Mouse (Mus musculus) forebrain, embryonic 11.5 days (tissue): Measurements from ENCODE around the gene Rmdn2. TPM values are rescaled to one million over a fixed set of nuclear protein-coding genes. Genes with fewer than 3 reads are reported as not detected.

Experiments used
- ATAC-seq: fragments of 200-750 bp; cut with Nextera tagmentation; replicated peaks from 2 replicates; pipeline ENCODE4 v1.8.0; 2017; ENCODE audit warnings: moderate TSS enrichment; ENCODE audit not compliant: low FRiP score
- DNase-seq: peaks from one replicate; pipeline ENCODE4 v3.0.0-alpha.2; 2017; ENCODE audit warnings: low spot score
- H3K27ac ChIP-seq: fragments of 300-500 bp; sonication (generic); 2 replicates; pipeline ENCODE4 v1.5.1; 2014; ENCODE audit warnings: low read depth, low read length
- H3K27me3 ChIP-seq: fragments of 300-500 bp; sonication (generic); 2 replicates; pipeline ENCODE4 v1.6.1; 2014; ENCODE audit warnings: mild to moderate bottlenecking, low read length, mixed read lengths; ENCODE audit not compliant: control insufficient read depth, insufficient read depth
- H3K36me3 ChIP-seq: fragments of 300-500 bp; sonication (generic); 2 replicates; pipeline ENCODE4 v1.6.1; 2014; ENCODE audit warnings: mild to moderate bottlenecking, low read length, moderate library complexity, mixed read lengths; ENCODE audit not compliant: control insufficient read depth, insufficient read depth
- H3K4me1 ChIP-seq: fragments of 300-500 bp; sonication (generic); replicated peaks from 2 replicates; pipeline ENCODE4 v1.6.1; 2014; ENCODE audit warnings: low read length, mixed read lengths; ENCODE audit not compliant: control insufficient read depth, insufficient read depth
- H3K4me2 ChIP-seq: fragments of 300-500 bp; sonication (generic); 2 replicates; pipeline ENCODE4 v1.6.1; 2014; ENCODE audit warnings: low read depth, mild to moderate bottlenecking, low read length, moderate library complexity, mixed read lengths; ENCODE audit not compliant: severe bottlenecking
- H3K4me3 ChIP-seq: fragments of 300-500 bp; sonication (generic); 2 replicates; pipeline ENCODE4 v1.5.1; 2014; ENCODE audit warnings: low read depth, low read length
- H3K9ac ChIP-seq: fragments of 300-500 bp; sonication (generic); 2 replicates; pipeline ENCODE4 v1.6.1; 2014; ENCODE audit warnings: low read length
- H3K9me3 ChIP-seq: fragments of 300-500 bp; sonication (generic); 2 replicates; pipeline ENCODE4 v1.6.1; 2016; ENCODE audit warnings: low read length, mixed read lengths; ENCODE audit not compliant: control insufficient read depth
- WGBS: fragments of 180-500 bp; shearing (Covaris S2); extraction: QIAGEN DNeasy Blood & Tissue Kit; methylation state at CpG from one replicate; pipeline ENCODE4 v1.1.7; 2014; 5-methylcytosine and 5-hydroxymethylcytosine counted together
- polyA plus RNA-seq: library from polyadenylated mRNA; unstranded; fragments of >200 nt; fragmentation: Nextera tagmentation; extraction: Ambion mirVana; gene quantifications from 2 replicates; pipeline ENCODE4 v1.2.1, GENCODE M21; 2014

Gene Rmdn2
- polyA plus RNA-seq, 1 experiment from 2014 or later: 4.8 TPM

DNA sequence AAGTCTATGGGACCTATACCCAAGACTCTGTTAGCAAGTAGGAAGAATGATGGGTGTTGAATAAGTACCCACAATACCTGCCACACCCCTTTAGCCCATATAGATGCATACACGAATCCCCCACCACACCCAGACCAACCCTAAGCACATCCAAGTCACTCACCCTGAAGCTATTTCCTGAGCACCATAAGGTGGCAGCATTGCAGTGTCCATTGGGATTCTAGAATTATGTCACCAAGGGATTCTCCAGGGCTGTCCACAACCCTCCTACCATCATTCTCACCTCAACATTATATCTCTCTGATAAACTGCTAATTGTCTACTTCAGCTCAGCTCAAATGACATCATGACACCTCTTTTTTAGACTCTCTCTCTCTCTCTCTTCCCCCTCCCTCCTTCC, 87.5 kb downstream of the Rmdn2 start:
- H3K9ac ChIP-seq: no peak overlapping the region
- no peak overlapping the region for H3K4me2 ChIP-seq
- no peak for ATAC-seq
- H3K4me1 ChIP-seq: no peaks in the 10 kb centered on the region
- DNase-seq: no peak
- WGBS: 31% methylated on average over 1 of the region's 1 CpGs
- no peak overlapping the region for H3K27ac ChIP-seq
- no peak overlapping the region for H3K4me3 ChIP-seq
- H3K9me3 ChIP-seq: no peaks in the 10 kb centered on the region
- no peaks in the 10 kb centered on the region for H3K36me3 ChIP-seq
- no peaks in the 10 kb centered on the region for H3K27me3 ChIP-seq

DNA sequence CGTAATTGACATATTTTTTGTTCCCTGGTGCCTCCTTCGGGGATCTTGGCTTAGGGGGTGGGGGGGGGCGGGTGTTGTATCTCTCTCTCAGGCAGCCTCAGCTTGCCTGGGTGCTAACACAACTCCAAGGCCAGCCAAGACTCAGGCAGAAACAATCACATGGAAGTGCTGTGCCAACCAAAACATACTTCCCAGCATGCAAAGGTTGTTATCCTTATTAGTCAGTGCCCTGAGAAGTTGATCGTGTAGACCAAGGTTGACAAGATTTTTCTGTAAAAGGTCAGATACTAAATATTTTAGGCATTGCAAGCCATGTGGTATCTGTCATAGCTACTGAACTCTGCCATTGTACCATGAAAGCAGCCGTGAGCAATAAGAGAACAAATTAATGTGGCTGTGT, 89.2 kb downstream of the Rmdn2 start:
- Histone ChIP-seq H3K9me3 (no peaks in the 10 kb centered on the region), H3K36me3 (no peaks in the 10 kb centered on the region), H3K4me2 (no peak overlapping the region), H3K27me3 (no peaks in the 10 kb centered on the region; the same call in 1 of the 2 replicates), H3K9ac (no peak overlapping the region), H3K4me3 (no peak overlapping the region), H3K27ac (no peak overlapping the region), H3K4me1 (no peaks in the 10 kb centered on the region)
- ATAC-seq (no peak), DNase-seq (no peak)
- WGBS: 89% methylated on average over 5 of the region's 5 CpGs

DNA sequence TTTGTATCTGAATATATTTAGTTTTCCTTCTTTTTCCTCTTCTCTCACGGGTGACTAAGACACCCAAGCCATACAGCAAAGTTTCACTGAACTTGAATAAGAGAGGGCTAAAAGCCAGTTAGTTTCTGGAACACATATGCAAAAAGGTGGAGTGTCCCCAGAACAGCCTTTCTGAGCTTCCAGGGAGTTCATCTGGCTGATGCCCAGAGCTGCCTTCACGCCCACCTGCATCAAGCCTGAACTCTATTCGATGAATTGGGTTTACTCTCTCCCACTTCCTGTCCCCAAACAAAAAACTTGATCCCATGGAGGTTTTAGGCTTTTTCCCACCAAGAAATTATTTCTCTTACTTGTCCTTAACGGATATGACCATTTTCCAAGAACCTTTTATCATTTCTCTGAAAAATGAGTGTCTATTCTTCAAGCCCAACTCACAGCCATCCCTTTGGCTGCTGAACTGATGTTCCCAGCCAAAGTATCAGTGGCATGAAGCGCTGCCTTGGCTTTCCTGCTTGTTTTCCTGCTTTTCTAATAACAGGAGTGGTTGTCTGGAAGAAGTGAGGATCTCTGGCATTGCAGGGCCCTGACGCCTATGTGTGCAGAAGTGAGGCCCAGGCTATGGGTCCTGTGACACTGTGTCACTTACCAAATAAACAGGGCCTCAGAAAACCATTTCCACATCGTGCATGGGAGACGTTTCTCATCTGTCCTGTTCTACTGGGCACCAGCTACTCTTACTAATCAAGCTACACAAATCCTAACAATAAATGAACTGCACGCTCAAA, 94.2 kb downstream of the Rmdn2 start:
- Histone ChIP-seq H3K4me1 (no peaks in the 10 kb centered on the region; the same call in 1 of the 2 replicates), H3K9me3 (no peaks in the 10 kb centered on the region), H3K27ac (no peak overlapping the region), H3K4me3 (no peak overlapping the region), H3K4me2 (no peak overlapping the region), H3K9ac (no peak overlapping the region), H3K27me3 (peaks cover 11% of the 10 kb centered on the region), H3K36me3 (no peaks in the 10 kb centered on the region)
- 79% methylated on average over 9 of the region's 9 CpGs for WGBS
- DNase-seq (no peak), ATAC-seq (no peak)

DNA sequence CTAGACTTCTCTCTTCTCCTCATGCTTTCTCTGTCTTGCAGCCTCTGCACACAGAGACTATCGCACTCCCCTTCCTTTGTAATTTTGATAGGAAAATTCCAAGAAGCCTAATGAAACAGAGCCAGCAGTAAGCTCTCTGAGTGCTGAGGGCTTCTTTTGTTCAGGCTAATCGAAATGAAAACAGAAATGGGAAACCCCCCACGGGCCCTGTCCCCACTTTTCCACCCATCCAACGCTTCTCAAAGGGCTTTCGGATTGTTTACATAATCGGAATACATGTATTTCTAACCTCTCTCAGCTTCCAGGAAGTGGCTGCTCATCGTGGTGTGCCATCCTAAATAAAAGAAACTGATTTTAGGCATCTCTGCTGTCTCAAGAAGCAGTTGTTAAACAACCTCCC, 96.5 kb downstream of the Rmdn2 start:
- H3K27me3 ChIP-seq: peaks cover 28% of the 10 kb centered on the region
- DNase-seq: no peak
- H3K27ac ChIP-seq: no peak overlapping the region
- no peak overlapping the region for H3K4me2 ChIP-seq
- 0 out of 2 replicates have a peak, but pooled peaks have one; percentile 39 for ATAC-seq
- no peak overlapping the region for H3K4me3 ChIP-seq
- no peaks in the 10 kb centered on the region for H3K9me3 ChIP-seq
- peaks cover 4% of the 10 kb centered on the region; the same call in 1 of the 2 replicates for H3K4me1 ChIP-seq
- H3K36me3 ChIP-seq: no peaks in the 10 kb centered on the region
- no peak overlapping the region for H3K9ac ChIP-seq
- WGBS: 1% methylated on average over 7 of the region's 7 CpGs

DNA sequence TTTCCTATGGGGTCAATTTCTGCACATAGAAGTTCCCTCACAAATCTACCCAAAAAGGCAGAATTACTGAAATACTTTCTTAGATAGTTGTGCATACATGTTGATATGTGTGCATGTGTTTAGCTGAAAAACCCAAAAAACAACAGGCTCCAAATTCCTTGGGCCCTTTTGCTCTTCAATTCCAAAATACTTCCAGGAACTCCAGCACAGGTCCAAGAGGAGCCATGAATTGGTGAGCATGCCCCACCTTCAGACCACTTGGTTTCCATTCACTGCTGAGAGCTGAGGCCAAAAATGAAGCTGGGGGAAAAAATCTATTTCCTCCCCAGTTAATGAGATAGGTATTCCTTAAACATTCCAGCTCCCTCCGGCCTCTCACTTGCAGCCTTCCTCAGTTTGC, 98.1 kb downstream of the Rmdn2 start:
- ATAC-seq: no peak
- H3K27me3 ChIP-seq: peaks cover 43% of the 10 kb centered on the region

DNA sequence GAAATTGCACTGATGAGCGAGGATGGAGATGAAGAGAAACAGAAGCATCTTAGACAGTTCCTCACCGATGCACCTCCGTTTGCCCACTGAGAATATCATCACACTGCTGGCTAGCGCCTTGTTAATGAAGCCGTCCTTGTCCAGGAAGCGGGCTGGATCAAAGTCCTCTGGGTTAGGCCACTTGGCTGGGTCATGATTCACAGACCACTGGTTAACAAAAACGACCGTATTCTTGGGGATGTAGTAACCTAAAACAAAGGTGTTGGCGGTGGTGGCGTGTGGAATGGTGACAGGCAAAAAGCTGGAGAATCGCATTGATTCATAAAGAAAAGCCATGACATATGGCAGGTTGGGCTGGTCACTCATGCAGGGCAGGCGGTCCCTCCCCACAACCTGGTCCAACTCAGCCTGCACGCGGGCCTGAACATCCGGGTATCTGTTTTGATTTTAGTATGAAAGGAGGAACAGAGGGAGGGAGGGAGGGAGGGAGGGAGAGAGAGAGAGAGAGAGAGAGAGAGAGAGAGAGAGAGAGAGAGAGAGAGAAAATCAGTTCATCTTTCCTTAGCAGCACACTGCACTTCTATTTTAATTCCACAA, 98.7 kb downstream of the Rmdn2 start:
- Histone ChIP-seq H3K4me1 (peaks cover 19% of the 10 kb centered on the region), H3K27me3 (peaks cover 48% of the 10 kb centered on the region), H3K9me3 (no peaks in the 10 kb centered on the region), H3K36me3 (no peaks in the 10 kb centered on the region), H3K27ac (no peak overlapping the region), H3K4me3 (no peak overlapping the region), H3K4me2 (no peak overlapping the region), H3K9ac (no peak overlapping the region)
- DNase-seq (no peak), ATAC-seq (no peak)
- WGBS: 9% methylated on average over 15 of the region's 15 CpGs

More for the DNA sequence above, 98.1 kb downstream of the Rmdn2 start:
- Histone ChIP-seq H3K36me3 (no peaks in the 10 kb centered on the region), H3K4me2 (no peak overlapping the region), H3K9ac (no peak overlapping the region), H3K9me3 (no peaks in the 10 kb centered on the region), H3K4me1 (peaks cover 15% of the 10 kb centered on the region), H3K27ac (no peak overlapping the region), H3K4me3 (no peak overlapping the region)
- 17% methylated on average over 1 of the region's 1 CpGs for WGBS
- no peak for DNase-seq

DNA sequence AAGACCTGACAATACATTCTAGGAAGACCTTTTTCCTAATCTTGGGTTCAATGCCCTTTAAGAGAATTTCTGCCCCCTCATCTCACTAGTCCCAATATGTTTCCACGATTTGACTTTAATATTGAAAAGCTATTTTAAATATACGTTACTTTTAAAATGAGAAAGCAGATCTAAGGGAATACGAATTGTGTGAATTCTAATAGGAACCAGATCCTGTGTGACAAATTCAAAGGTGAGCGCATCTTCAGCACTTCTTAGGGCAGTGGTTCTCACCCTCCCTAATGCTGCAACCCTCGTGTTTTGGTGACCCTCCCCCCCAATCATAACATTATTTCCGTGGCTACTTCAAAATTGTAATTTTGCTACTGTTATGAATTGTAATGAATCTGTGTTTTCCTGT, 100.3 kb downstream of the Rmdn2 start:
- Histone ChIP-seq H3K27me3 (peaks cover 50% of the 10 kb centered on the region), H3K4me3 (no peak overlapping the region), H3K9me3 (no peaks in the 10 kb centered on the region; the same call in 1 of the 2 replicates), H3K36me3 (no peaks in the 10 kb centered on the region), H3K9ac (no peak overlapping the region), H3K27ac (no peak overlapping the region), H3K4me2 (no peak overlapping the region), H3K4me1 (peaks cover 19% of the 10 kb centered on the region)
- ATAC-seq (no peak), DNase-seq (no peak)
- WGBS: 6% methylated on average over 6 of the region's 6 CpGs

DNA sequence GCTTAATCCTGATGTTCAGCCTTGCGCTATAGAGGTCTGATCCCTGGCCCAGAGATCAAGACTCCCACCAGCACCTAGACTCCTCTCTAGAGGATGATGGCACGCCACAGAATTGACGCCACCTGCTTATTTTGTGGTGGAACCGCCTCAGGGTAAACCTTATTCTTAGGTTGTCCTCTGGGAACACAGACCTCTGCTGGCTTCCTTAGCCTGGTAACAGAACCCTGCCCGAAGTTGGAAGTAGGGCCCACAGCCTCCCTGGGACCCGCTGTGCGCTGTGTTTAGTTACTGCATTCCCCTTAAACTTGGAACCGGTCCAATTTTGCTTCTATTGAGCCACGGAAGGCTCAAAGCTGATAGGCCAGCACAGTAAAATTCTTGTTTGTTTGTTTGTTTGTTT, 100.9 kb downstream of the Rmdn2 start:
- no peak overlapping the region; the same call in 1 of the 2 replicates for H3K4me2 ChIP-seq
- H3K9ac ChIP-seq: no peak overlapping the region
- no peaks in the 10 kb centered on the region; the same call in 1 of the 2 replicates for H3K9me3 ChIP-seq
- no peak overlapping the region for H3K4me3 ChIP-seq
- WGBS: 2% methylated on average over 9 of the region's 9 CpGs
- peaks cover 19% of the 10 kb centered on the region for H3K4me1 ChIP-seq
- H3K27ac ChIP-seq: no peak overlapping the region
- peak; percentile 61 for DNase-seq
- no peak for ATAC-seq
- no peaks in the 10 kb centered on the region for H3K36me3 ChIP-seq
- H3K27me3 ChIP-seq: peaks cover 50% of the 10 kb centered on the region
